Mouse (Mus musculus): ENCODE data around the gene Cxcr4. TPM values are rescaled to one million over a fixed set of nuclear protein-coding genes. Genes with fewer than 3 reads are reported as not detected.

Gene Cxcr4
- 23.3 and 26.4 TPM in 2 replicates for polyA plus RNA-seq (2014; fragmentation: Nextera tagmentation; extraction: Ambion mirVana)

DNA sequence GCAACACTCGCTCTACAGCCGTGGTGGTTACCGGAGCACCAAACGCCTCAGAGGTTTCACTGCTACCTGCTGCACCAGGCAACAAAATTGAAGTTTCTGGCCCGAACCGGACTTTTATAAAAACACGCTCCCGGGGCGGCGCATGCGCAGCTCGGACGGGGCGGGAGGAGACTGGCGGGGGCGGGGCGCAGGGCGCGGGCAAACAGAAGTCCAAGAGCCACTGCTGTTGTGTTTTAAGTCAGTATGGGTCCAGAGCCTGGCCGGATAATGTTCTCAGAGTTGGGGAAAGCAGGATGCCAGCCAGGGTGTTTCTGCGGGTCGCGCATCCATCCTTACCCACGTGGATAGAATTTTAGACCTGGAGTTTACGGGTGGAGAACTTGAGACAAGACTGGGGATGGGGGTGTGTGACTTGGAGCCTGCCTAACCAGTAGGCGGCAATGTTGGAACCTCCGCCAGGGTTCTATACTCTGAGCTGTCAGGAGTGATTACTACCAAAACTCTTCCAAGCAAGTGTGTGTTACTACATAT lies at the start of gene Cxcr4:
Gene Cxcr4, minus strand, starts transcription at position 83 of the 531 bp plus-strand sequence.
- Histone ChIP-seq H3K27ac (ENCODE audit: low read depth, low read length) (peak within 1 kb of the TSS; percentile 87), H3K4me2 (replicated peaks; ENCODE audit: low read depth, low read length) (peak within 1 kb of the TSS; percentile 75), H3K9me3 (ENCODE audit: control insufficient read depth, low read length) (no peaks in the 10 kb centered on the region), H3K36me3 (ENCODE audit: control insufficient read depth, insufficient read depth, low read length) (peaks cover 3% of the 10 kb centered on the region; the same call in 1 of the 2 replicates), H3K9ac (ENCODE audit: low read depth, low read length) (peak within 1 kb of the TSS; percentile 97), H3K4me1 (replicated peaks; ENCODE audit: control insufficient read depth, insufficient read depth, low read length) (peaks cover 18% of the 10 kb centered on the region), H3K27me3 (ENCODE audit: control insufficient read depth, insufficient read depth, low read length) (no peaks in the 10 kb centered on the region), H3K4me3 (ENCODE audit: low read depth, low read length) (peak within 1 kb of the TSS; percentile 89)
- peak; percentile 86 for ATAC-seq (ENCODE audit: low FRiP score)
- peak; percentile 93 for DNase-seq (ENCODE audit: low spot score)
- WGBS = under 1% methylated on average over 27 of the region's 27 CpGs

DNA sequence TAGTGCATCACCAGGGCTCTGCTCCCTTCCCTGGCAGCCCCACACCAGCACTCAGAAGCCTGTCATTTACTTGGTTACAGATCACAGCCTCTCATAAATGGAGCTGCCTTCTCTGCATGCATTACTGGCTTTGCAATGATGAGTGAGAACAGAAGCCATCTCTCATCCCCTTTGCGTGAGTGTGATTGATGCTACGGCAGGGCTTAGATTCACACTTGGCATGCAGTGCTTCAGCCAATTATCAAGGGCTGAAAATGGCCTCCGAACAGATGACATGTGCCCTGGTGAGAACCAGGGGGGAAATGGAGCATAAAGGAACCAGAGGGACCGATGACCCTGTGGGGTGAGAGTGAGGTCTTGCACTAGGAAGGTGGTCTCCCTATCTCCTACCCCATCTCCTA lies 47.6 kb upstream of the Cxcr4 start:
- no peaks in the 10 kb centered on the region for H3K27me3 ChIP-seq (ENCODE audit: control insufficient read depth, insufficient read depth, low read length)
- peaks cover 4% of the 10 kb centered on the region; the same call in 1 of the 2 replicates for H3K4me1 ChIP-seq (replicated peaks; ENCODE audit: control insufficient read depth, insufficient read depth, low read length)
- 40% methylated on average over 4 of the region's 4 CpGs for WGBS
- peak overlapping the region; percentile 33; the same call in 1 of the 2 replicates for H3K27ac ChIP-seq (ENCODE audit: low read depth, low read length)
- no peak overlapping the region for H3K4me3 ChIP-seq (ENCODE audit: low read depth, low read length)
- no peaks in the 10 kb centered on the region for H3K9me3 ChIP-seq (ENCODE audit: control insufficient read depth, low read length)
- H3K4me2 ChIP-seq (replicated peaks; ENCODE audit: low read depth, low read length) = no peak overlapping the region
- ATAC-seq (ENCODE audit: low FRiP score) (peak; percentile 71), DNase-seq (ENCODE audit: low spot score) (no peak)
- no peaks in the 10 kb centered on the region for H3K36me3 ChIP-seq (ENCODE audit: control insufficient read depth, insufficient read depth, low read length)
- no peak overlapping the region for H3K9ac ChIP-seq (ENCODE audit: low read depth, low read length)

DNA sequence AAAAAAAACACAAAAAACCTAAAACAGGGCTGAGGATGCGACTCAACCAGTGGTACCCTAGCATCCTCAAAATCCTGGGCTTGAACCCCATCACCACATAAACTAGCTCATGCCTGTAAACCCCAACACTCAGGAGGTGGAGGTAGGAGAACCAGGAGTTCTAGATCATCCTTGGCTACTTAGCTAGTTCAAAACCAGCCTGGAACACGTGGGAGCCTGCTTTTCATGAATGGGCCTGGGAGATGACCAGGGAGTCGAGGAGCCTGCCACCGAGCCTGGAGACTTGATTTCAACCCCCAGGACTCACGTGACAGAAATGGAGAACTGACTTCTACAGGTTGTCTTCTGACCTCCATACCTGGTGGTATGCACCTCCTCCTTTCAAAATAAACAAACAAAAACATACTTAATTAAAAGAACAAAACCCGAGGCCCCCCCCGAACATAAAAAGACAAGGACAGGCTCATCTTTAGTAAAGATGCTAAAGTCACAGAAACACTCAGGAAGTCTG lies 45.2 kb upstream of the Cxcr4 start:
- Histone ChIP-seq H3K27me3 (ENCODE audit: control insufficient read depth, insufficient read depth, low read length) (no peaks in the 10 kb centered on the region), H3K9me3 (ENCODE audit: control insufficient read depth, low read length) (no peaks in the 10 kb centered on the region), H3K4me1 (replicated peaks; ENCODE audit: control insufficient read depth, insufficient read depth, low read length) (peaks cover 4% of the 10 kb centered on the region; the same call in 1 of the 2 replicates), H3K9ac (ENCODE audit: low read depth, low read length) (no peak overlapping the region), H3K4me2 (replicated peaks; ENCODE audit: low read depth, low read length) (no peak overlapping the region), H3K4me3 (ENCODE audit: low read depth, low read length) (no peak overlapping the region), H3K36me3 (ENCODE audit: control insufficient read depth, insufficient read depth, low read length) (no peaks in the 10 kb centered on the region), H3K27ac (ENCODE audit: low read depth, low read length) (no peak overlapping the region)
- DNase-seq (ENCODE audit: low spot score) = no peak
- 89% methylated on average over 7 of the region's 7 CpGs for WGBS
- ATAC-seq (ENCODE audit: low FRiP score) = no peak

DNA sequence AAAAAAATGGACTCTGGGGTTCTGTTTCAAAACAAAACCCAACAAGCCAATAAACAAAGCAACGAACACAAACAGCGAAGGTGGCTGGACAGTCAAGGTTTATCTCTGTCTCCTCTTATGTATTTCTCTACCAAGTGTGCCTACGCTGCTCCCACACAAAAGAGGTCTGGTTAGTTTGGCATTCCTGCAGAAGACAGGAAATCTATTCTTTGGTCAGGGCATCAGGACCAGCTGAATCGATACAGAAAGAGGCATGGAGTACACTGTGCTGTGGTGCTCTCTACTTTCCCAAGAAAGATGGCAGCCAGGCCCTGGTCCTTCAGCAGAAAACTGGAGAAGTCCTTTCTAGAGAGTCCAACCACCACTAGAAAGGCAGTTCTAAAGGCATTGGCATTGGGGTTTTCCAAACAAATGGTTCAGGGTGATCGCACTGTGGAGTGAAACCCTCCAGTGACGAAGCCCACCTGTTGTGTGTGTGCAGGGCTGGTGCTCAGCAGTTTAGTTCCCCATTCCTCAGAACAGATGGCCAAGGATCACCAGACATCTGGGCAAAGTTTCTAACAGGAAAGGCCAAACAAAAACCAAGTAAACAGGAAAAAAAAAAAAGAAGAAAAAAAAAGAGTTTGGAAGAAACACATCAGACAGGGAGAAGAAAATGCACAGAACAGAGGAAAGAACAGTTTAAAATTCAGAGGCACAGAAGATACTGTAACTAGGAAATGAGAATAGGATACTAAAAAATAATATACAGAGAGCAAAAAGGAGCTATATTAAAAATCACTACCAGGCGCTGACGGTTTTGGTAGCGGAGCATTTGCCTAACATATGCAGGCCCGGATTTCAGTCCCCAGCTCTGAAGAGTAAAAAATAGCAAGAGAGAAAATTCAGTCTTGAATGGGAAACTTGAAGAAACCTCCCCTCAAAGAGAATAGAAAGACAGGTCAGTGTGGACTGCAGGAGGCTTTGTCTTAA lies 44.5 kb upstream of the Cxcr4 start:
- 89% methylated on average over 10 of the region's 10 CpGs for WGBS
- no peak overlapping the region for H3K9ac ChIP-seq (ENCODE audit: low read depth, low read length)
- no peak overlapping the region for H3K27ac ChIP-seq (ENCODE audit: low read depth, low read length)
- H3K4me1 ChIP-seq (replicated peaks; ENCODE audit: control insufficient read depth, insufficient read depth, low read length) = peaks cover 2% of the 10 kb centered on the region; the same call in 1 of the 2 replicates
- no peak for DNase-seq (ENCODE audit: low spot score)
- H3K36me3 ChIP-seq (ENCODE audit: control insufficient read depth, insufficient read depth, low read length) = no peaks in the 10 kb centered on the region
- no peaks in the 10 kb centered on the region for H3K9me3 ChIP-seq (ENCODE audit: control insufficient read depth, low read length)
- no peak overlapping the region for H3K4me2 ChIP-seq (replicated peaks; ENCODE audit: low read depth, low read length)
- no peak overlapping the region for H3K4me3 ChIP-seq (ENCODE audit: low read depth, low read length)
- no peaks in the 10 kb centered on the region for H3K27me3 ChIP-seq (ENCODE audit: control insufficient read depth, insufficient read depth, low read length)
- no peak for ATAC-seq (ENCODE audit: low FRiP score)

DNA sequence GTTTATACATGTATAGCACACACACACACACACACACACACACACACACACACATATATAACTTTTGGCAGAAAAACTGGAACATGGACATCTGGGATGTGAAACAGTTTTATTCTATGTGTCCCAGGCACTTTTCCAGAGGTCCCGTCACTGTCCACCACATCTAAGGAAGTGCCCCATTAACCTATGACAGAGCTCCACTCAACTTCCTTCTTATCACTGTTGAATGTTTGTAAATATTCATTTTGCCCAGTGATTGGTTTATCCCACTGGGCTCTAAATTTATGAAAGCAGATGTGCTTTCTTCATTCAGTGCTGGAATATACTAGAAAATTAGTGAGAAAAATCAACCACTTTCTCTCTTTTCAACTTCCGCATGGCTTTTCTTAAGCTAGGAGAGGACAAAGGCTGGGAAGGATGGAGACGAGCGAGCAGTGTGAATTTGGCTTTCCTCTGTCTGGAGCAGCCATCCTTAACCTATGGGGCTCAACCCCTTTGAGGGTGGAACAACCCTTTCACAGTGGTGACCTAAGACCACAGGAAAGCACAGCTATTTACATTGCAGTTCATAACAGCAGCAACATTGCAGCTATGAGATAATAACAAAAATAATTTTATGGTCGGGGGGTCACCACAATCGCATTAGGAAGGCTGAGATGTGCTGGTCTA lies 41.8 kb upstream of the Cxcr4 start:
- Histone ChIP-seq H3K4me1 (replicated peaks; ENCODE audit: control insufficient read depth, insufficient read depth, low read length) (no peaks in the 10 kb centered on the region), H3K27ac (ENCODE audit: low read depth, low read length) (no peak overlapping the region), H3K4me2 (replicated peaks; ENCODE audit: low read depth, low read length) (no peak overlapping the region), H3K36me3 (ENCODE audit: control insufficient read depth, insufficient read depth, low read length) (no peaks in the 10 kb centered on the region), H3K9ac (ENCODE audit: low read depth, low read length) (no peak overlapping the region), H3K27me3 (ENCODE audit: control insufficient read depth, insufficient read depth, low read length) (no peaks in the 10 kb centered on the region), H3K4me3 (ENCODE audit: low read depth, low read length) (no peak overlapping the region), H3K9me3 (ENCODE audit: control insufficient read depth, low read length) (no peaks in the 10 kb centered on the region)
- DNase-seq (ENCODE audit: low spot score) = no peak
- no peak for ATAC-seq (ENCODE audit: low FRiP score)
- 81% methylated on average over 6 of the region's 6 CpGs for WGBS

DNA sequence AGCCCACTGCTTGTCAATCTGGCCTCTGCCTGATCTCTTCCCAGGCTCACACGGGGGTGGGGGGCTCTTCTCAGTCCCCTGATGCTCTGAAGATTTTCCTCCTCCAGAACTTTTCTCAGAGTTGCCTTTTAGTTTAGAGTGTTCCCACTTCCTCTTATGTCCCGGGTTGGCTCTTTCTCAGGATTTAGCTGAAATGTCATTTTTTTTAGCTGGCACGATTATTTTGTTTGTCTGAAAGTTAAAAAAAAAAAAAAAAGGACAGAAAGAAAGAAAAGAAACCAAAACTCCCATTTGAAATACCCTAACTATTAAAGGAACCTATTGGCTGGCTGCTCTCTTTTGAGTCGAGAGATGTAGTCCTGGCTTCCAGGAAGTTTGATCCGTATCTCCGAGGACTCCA lies 40.4 kb upstream of the Cxcr4 start:
- ATAC-seq (ENCODE audit: low FRiP score) (no peak), DNase-seq (ENCODE audit: low spot score) (no peak)
- Histone ChIP-seq H3K9me3 (ENCODE audit: control insufficient read depth, low read length) (no peaks in the 10 kb centered on the region), H3K9ac (ENCODE audit: low read depth, low read length) (no peak overlapping the region), H3K27ac (ENCODE audit: low read depth, low read length) (no peak overlapping the region), H3K4me3 (ENCODE audit: low read depth, low read length) (no peak overlapping the region), H3K36me3 (ENCODE audit: control insufficient read depth, insufficient read depth, low read length) (no peaks in the 10 kb centered on the region), H3K4me2 (replicated peaks; ENCODE audit: low read depth, low read length) (no peak overlapping the region), H3K27me3 (ENCODE audit: control insufficient read depth, insufficient read depth, low read length) (no peaks in the 10 kb centered on the region), H3K4me1 (replicated peaks; ENCODE audit: control insufficient read depth, insufficient read depth, low read length) (no peaks in the 10 kb centered on the region)
- 83% methylated on average over 6 of the region's 6 CpGs for WGBS

DNA sequence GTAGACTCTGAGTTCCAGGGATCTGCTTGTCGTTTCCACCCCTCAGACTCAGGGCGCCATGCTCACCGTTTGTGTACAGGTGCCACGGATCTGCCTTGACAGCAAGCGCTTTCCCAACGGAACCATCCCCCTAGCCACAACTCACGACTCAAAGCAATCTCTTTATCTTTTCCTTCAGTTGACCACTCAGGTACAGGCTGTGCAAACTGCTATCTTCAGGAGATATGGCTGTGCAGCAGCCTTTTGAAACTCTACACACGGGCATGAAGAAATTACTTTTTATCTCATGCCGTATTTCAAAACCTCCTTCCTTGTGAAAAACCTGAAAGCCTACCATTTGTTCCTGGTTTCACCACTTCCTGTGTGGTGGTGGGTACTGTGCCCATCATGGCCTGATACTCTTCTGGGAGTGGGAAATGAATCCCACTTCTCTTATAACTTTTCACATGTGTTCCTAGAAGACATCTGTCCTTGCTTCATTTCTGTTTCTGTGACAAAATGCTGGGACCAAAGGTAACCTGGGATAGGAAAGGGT lies 34.1 kb upstream of the Cxcr4 start:
- DNase-seq (ENCODE audit: low spot score) (no peak), ATAC-seq (ENCODE audit: low FRiP score) (no peak)
- no peaks in the 10 kb centered on the region for H3K27me3 ChIP-seq (ENCODE audit: control insufficient read depth, insufficient read depth, low read length)
- no peak overlapping the region for H3K27ac ChIP-seq (ENCODE audit: low read depth, low read length)
- H3K9ac ChIP-seq (ENCODE audit: low read depth, low read length) = no peak overlapping the region
- H3K4me2 ChIP-seq (replicated peaks; ENCODE audit: low read depth, low read length) = no peak overlapping the region
- no peaks in the 10 kb centered on the region for H3K36me3 ChIP-seq (ENCODE audit: control insufficient read depth, insufficient read depth, low read length)
- no peaks in the 10 kb centered on the region for H3K9me3 ChIP-seq (ENCODE audit: control insufficient read depth, low read length)
- WGBS = 88% methylated on average over 9 of the region's 9 CpGs
- no peak overlapping the region for H3K4me3 ChIP-seq (ENCODE audit: low read depth, low read length)
- no peaks in the 10 kb centered on the region for H3K4me1 ChIP-seq (replicated peaks; ENCODE audit: control insufficient read depth, insufficient read depth, low read length)

DNA sequence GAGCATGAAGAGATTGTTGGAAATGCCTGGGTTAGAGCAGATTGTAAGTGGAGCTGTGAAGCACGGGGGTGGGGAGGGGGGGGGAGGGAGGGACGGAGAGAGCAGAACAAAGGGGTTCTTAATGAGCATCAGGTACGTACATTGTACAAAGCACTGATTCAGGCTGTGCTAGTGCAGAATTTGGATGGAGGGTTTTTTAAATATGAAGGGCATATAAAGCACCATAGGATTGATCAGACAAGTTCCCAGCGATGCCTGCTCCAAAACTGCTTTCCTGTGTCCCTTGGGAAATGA lies 31.4 kb upstream of the Cxcr4 start:
- H3K4me3 ChIP-seq (ENCODE audit: low read depth, low read length) = no peak overlapping the region
- H3K9me3 ChIP-seq (ENCODE audit: control insufficient read depth, low read length) = no peaks in the 10 kb centered on the region
- ATAC-seq (ENCODE audit: low FRiP score) = no peak
- WGBS = 51% methylated on average over 4 of the region's 4 CpGs
- H3K36me3 ChIP-seq (ENCODE audit: control insufficient read depth, insufficient read depth, low read length) = no peaks in the 10 kb centered on the region
- DNase-seq (ENCODE audit: low spot score) = no peak
- H3K4me2 ChIP-seq (replicated peaks; ENCODE audit: low read depth, low read length) = no peak overlapping the region
- no peaks in the 10 kb centered on the region for H3K4me1 ChIP-seq (replicated peaks; ENCODE audit: control insufficient read depth, insufficient read depth, low read length)
- H3K27me3 ChIP-seq (ENCODE audit: control insufficient read depth, insufficient read depth, low read length) = no peaks in the 10 kb centered on the region
- H3K9ac ChIP-seq (ENCODE audit: low read depth, low read length) = no peak overlapping the region
- no peak overlapping the region for H3K27ac ChIP-seq (ENCODE audit: low read depth, low read length)

Measured in hindbrain, embryonic 11.5 days (tissue).